8 mouse cellular contexts compared by ENCODE assay signal in the genomic region with DNA sequence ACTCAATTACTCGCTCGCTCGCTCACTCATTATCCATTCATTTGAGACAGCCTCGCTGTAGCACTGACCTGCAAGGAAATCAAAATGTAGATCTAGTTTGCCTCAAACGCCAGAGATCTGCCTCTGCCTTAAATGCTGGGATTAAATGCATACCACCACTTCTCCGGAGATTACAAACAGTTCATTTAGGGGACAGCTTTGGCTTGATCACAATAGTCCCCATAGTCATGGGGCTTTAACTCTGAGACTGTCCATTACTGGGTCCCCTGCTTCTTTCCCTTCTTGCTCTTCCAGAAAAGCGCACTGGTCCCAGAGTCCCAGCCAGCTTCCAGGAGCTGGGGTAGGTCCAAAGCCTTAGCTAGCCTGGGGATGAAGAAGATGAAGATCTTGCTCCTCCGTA. TPM values are rescaled to one million over a fixed set of nuclear protein-coding genes. Genes with fewer than 3 reads are reported as not detected.
DNase-seq lines count a peak whose midpoint lies in the region; ATAC-seq and TF ChIP-seq lines count a peak whose summit lies in the region.

TSS of gene AI854703 (plus strand) at position 301 of the 400 bp plus-strand sequence.

- TF ChIP-seq EP300 in heart, adult 2 months (IDR thresholded peaks at IDR 0.05; ENCODE audit: insufficient read depth, low read depth, low read length) = no peak

- no peaks in the 10 kb centered on the region for H3K9me3 ChIP-seq in limb, embryonic 12.5 days

- no peaks in the 10 kb centered on the region for H3K36me3 ChIP-seq in heart, adult 2 months (ENCODE audit: control insufficient read depth, insufficient read depth, low read length)
- no peaks in the 10 kb centered on the region for H3K36me3 ChIP-seq in thymus, adult 2 months (ENCODE audit: control insufficient read depth, insufficient read depth, low read length)
- H3K36me3 ChIP-seq in limb, embryonic 12.5 days = peaks cover 5% of the 10 kb centered on the region; the same call in 1 of the 2 replicates

- no peak for TF ChIP-seq CTCF in heart, adult 2 months (IDR thresholded peaks at IDR 0.05)
- TF ChIP-seq CTCF in thymus, adult 2 months (IDR thresholded peaks at IDR 0.05; ENCODE audit: borderline replicate concordance, control insufficient read depth, extremely low read depth, insufficient read depth, low read length, poor library complexity) = no peak

- no peak for TF ChIP-seq POLR2A in heart, adult 2 months (IDR thresholded peaks at IDR 0.05; ENCODE audit: insufficient read depth, low read depth, low read length)
- TF ChIP-seq POLR2A in thymus, adult 2 months (IDR thresholded peaks at IDR 0.05; ENCODE audit: control insufficient read depth, extremely low read depth, insufficient read depth, low read length, poor library complexity) = no peak

- H3K9ac ChIP-seq in heart, adult 2 months (ENCODE audit: low read depth, low read length) = peak within 1 kb of the TSS; percentile 43
- peak within 1 kb of the TSS; percentile 60 for H3K9ac ChIP-seq in limb, embryonic 12.5 days (replicated peaks)

- peak within 1 kb of the TSS; percentile 86 for H3K4me2 ChIP-seq in limb, embryonic 12.5 days

- intact Hi-C loops in heart, adult 2 months (cut with DNase I) = no loop called here
- intact Hi-C loops in heart, postnatal 10 days (cut with DNase I) = loop anchor here (2.0 kb wide), 1 partner anchor 24 kb away; the partner anchor contains the start of gene Zfp775

- H3K4me3 ChIP-seq in heart, adult 2 months = peak within 1 kb of the TSS; percentile 44
- peak within 1 kb of the TSS; percentile 44 for H3K4me3 ChIP-seq in thymus, adult 2 months (ENCODE audit: control insufficient read depth, insufficient read depth, low read length)
- H3K4me3 ChIP-seq in limb, embryonic 12.5 days (replicated peaks) = peak within 1 kb of the TSS; percentile 49

- H3K79me2 ChIP-seq in heart, adult 2 months (replicated peaks; ENCODE audit: control insufficient read depth, insufficient read depth, low read length) = no peaks in the 10 kb centered on the region

- ATAC-seq in limb, embryonic 12.5 days (ENCODE audit: insufficient number of reproducible peaks, insufficient read depth, low FRiP score, low TSS enrichment, low read depth) = no peak

- no peaks in the 10 kb centered on the region for H3K27me3 ChIP-seq in heart, adult 2 months (ENCODE audit: control insufficient read depth, insufficient read depth, low read length)
- no peaks in the 10 kb centered on the region for H3K27me3 ChIP-seq in thymus, adult 2 months (ENCODE audit: control insufficient read depth, insufficient read depth, low read length)
- peaks cover 64% of the 10 kb centered on the region for H3K27me3 ChIP-seq in limb, embryonic 12.5 days

- no peak for DNase-seq in heart, adult 2 months
- no peak for DNase-seq in heart, postnatal 10 days
- no peak for DNase-seq in thymus, adult 2 months
- DNase-seq in thymus, postnatal 10 days (ENCODE audit: low spot score in 2 of 2) = no peak
- no peak for DNase-seq in ovary, postnatal 36 days (ENCODE audit: low spot score)
- DNase-seq in yolk sac, embryonic 10.5 days (ENCODE audit: low spot score) = no peak
- DNase-seq in spleen, adult 18-20 months = no peak

- no peak within 1 kb of the TSS for H3K27ac ChIP-seq in heart, adult 2 months
- H3K27ac ChIP-seq in thymus, adult 2 months (ENCODE audit: control insufficient read depth, insufficient read depth, low read length) = no peak within 1 kb of the TSS
- H3K27ac ChIP-seq in limb, embryonic 12.5 days = no peak within 1 kb of the TSS

- 51% methylated on average over 8 of the region's 8 CpGs for WGBS in heart, adult 2 months
- WGBS in thymus, adult 2 months = 86% methylated on average over 8 of the region's 8 CpGs
- WGBS in limb, embryonic 12.5 days = 37% methylated on average over 8 of the region's 8 CpGs

- no peaks in the 10 kb centered on the region for H3K4me1 ChIP-seq in heart, adult 2 months (ENCODE audit: control insufficient read depth, insufficient read depth, low read length)
- H3K4me1 ChIP-seq in thymus, adult 2 months (replicated peaks; ENCODE audit: control insufficient read depth, insufficient read depth, low read length) = peaks cover 22% of the 10 kb centered on the region
- H3K4me1 ChIP-seq in limb, embryonic 12.5 days (replicated peaks) = peaks cover 23% of the 10 kb centered on the region

RNA-seq across cellular contexts. Expression of gene AI854703, which starts in this region (rescaled TPM):
- under 1 TPM; 0.16 to 0.29 TPM for total RNA-seq in heart, adult 2 months (2021)
- 0.68 and 1.1 TPM in 2 replicates for polyA plus RNA-seq in heart, adult 2 months (2012; rRNA removed)
- under 1 TPM; 0.50 to 0.89 TPM for total RNA-seq in heart, postnatal 10 days (2021)
- 1.5 and 1.7 TPM in 2 replicates for polyA plus RNA-seq in thymus, adult 2 months (2012; rRNA removed)
- 0.79 and 1.3 TPM in 2 replicates for polyA plus RNA-seq in limb, embryonic 12.5 days (2016; fragmentation: Nextera tagmentation; extraction: Ambion mirVana)
